Mouse (Mus musculus): ENCODE measurements around the gene Kcnj12.

GRCm38 (mm10) chr11:61065620-61066019, 43.3 kb downstream of the Kcnj12 start:
- TF ChIP-seq POLR2A (IDR thresholded peaks at IDR 0.05; ENCODE audit: borderline replicate concordance, control insufficient read depth, low read depth, low read length) (no peak), CTCF (IDR thresholded peaks at IDR 0.05; ENCODE audit: control insufficient read depth, insufficient read depth, low read length) (no peak)

All from bone marrow, adult 2 months (tissue).